Mouse (Mus musculus): ENCODE results near the gene Gm10642. TPM values are rescaled to one million over a fixed set of nuclear protein-coding genes. Genes with fewer than 3 reads are reported as not detected.

Gm10642 gene
- polyA plus RNA-seq, 1 experiment = 29.1 TPM

DNA sequence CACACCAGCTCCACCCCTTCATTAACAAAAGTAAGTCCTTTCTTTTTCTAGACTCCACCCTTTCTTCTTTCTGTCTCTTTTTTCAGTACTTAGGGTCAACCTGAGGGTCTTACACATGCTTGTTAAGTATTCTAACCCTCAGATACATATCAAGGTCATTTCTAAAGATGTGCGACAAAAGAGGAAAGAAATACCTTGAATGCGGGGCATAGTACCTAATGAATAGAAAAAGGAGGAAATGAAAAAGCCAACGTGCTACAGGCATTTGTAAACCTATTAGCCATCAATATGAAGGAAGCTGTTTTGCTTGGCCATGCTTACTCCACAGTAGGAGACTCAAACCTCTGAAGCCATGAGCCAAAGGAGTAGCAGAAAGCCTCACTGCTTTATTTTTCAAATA is 33.9 kb downstream of the Gm10642 start:
- peaks cover 11% of the 10 kb centered on the region for H3K36me3 ChIP-seq (replicated peaks; ENCODE audit: low read length)
- H3K27me3 ChIP-seq (replicated peaks) = no peaks in the 10 kb centered on the region
- no peak for TF ChIP-seq GATA1 (IDR thresholded peaks at IDR 0.05; ENCODE audit: borderline replicate concordance, low read length)
- no peak for TF ChIP-seq FLI1 (IDR thresholded peaks at IDR 0.05; ENCODE audit: low read length)
- H3K4me3 ChIP-seq (replicated peaks) = peak overlapping the region; percentile 47
- H3K9me3 ChIP-seq = no peaks in the 10 kb centered on the region
- H3K4me1 ChIP-seq = peaks cover 95% of the 10 kb centered on the region

DNA sequence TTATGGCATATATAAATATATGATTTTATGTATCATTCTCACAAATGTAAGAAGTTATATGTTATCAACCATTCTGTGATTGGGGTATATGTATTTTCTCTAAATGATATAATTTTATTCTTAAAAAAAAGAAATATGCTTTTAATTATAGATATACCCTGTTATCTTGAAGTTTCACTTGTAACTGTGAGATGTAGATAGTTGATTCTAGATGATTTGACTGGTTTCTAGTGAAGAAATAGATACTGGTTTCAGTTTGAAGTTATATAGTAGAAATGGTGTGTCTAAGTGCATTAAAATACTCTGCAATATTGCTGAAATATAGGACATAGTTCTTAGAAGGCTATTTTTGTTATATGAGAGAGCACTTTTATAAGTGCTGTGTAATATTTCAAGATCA is 34.5 kb downstream of the Gm10642 start:
- Histone ChIP-seq H3K27me3 (replicated peaks) (no peaks in the 10 kb centered on the region), H3K36me3 (replicated peaks; ENCODE audit: low read length) (peaks cover 12% of the 10 kb centered on the region), H3K9me3 (no peaks in the 10 kb centered on the region), H3K4me1 (peaks cover 95% of the 10 kb centered on the region), H3K4me3 (replicated peaks) (no peak overlapping the region)
- TF ChIP-seq FLI1 (IDR thresholded peaks at IDR 0.05; ENCODE audit: low read length) = no peak
- no peak for TF ChIP-seq GATA1 (IDR thresholded peaks at IDR 0.05; ENCODE audit: borderline replicate concordance, low read length)

DNA sequence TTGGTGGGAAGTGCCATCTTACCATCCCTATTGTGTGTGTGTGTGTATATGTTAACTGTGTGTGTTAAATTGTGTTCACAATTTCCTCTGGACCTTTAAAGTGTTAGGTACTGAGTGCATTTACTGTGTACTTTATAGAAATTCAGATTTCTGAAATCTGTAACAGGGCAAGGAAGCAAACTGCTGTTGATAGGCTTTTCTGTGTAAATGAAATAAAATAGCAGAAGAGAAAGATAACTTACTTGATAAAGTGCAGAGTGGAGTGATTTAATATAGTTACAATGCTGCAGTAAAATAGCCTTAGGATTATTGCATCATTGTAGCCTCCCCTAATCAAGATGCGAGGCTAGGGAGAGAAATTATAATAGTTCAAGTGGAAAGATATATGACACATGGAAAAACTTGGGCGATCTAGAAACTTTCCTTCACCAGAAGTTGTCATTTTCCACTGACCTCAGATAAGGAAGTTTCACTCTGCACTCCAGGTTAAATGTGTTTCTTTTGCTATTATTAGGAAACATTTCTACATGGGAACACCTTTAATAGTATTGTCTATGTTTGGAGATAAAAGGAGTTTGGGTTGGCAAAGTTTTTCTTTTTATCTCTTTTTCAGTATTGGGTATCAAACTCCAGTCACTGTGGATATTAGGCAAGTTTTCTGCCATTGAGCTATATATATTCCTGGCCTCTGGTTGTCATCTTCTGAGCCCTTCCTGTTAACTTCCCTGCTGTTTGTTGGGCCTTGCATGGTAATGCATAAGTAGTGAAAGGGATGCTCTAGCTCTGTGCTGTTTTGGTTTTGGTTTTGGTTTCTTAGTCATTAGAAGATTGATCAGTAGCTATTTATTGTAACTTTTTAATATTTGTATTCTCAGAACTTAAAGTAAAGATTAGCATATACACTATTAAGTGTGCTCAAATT is 36.0 kb downstream of the Gm10642 start:
- H3K4me1 ChIP-seq = peaks cover 94% of the 10 kb centered on the region
- no peak for TF ChIP-seq GATA1 (IDR thresholded peaks at IDR 0.05; ENCODE audit: borderline replicate concordance, low read length)
- no peak for TF ChIP-seq FLI1 (IDR thresholded peaks at IDR 0.05; ENCODE audit: low read length)
- H3K36me3 ChIP-seq (replicated peaks; ENCODE audit: low read length) = peaks cover 6% of the 10 kb centered on the region
- no peaks in the 10 kb centered on the region for H3K27me3 ChIP-seq (replicated peaks)
- H3K9me3 ChIP-seq = no peaks in the 10 kb centered on the region
- H3K4me3 ChIP-seq (replicated peaks) = peak overlapping the region; percentile 73

DNA sequence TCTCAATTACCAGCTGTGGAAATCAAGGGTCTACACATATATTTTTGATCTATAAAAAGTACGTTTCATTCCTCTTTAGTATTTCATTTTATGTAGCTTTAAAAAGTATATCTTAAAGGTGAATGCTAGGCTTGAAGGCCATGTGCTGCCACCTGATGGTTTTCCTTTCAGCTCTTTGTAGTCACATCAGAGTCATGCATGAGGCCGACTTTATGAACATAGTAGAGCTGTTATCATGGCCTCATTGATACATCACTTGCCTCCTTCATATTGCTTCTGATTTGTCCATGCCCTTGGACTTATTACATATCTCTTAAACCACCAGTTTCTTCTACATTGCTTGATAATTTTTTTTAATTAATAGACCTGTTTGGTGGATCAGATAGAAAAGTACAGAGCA is 39.7 kb downstream of the Gm10642 start:
- no peaks in the 10 kb centered on the region for H3K9me3 ChIP-seq
- no peak overlapping the region for H3K4me3 ChIP-seq (replicated peaks)
- peaks cover 24% of the 10 kb centered on the region for H3K36me3 ChIP-seq (replicated peaks; ENCODE audit: low read length)
- no peaks in the 10 kb centered on the region for H3K27me3 ChIP-seq (replicated peaks)
- peaks cover 88% of the 10 kb centered on the region for H3K4me1 ChIP-seq
- TF ChIP-seq GATA1 (IDR thresholded peaks at IDR 0.05; ENCODE audit: borderline replicate concordance, low read length) (no peak), FLI1 (IDR thresholded peaks at IDR 0.05; ENCODE audit: low read length) (no peak)

DNA sequence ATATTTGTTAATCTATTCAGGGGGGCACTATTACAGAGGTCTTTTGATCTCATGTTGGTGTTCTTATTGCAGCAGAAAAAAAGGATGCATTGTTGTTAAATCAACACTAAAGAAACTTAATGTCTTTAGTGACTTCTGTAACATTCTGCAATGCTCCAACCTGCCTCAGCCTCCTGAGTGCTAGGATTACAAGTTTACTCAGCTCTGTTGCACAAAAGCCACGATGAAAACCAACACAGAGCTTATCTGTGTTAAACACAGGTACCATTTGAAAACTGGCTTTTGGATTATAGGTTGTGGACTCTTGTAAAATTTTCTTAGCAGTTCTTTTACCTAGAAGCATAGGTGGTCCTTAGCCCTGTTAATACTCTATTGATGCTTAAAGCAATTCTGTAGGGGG is 42.0 kb downstream of the Gm10642 start:
- peaks cover 32% of the 10 kb centered on the region for H3K36me3 ChIP-seq (replicated peaks; ENCODE audit: low read length)
- H3K4me3 ChIP-seq (replicated peaks) = no peak overlapping the region
- peaks cover 68% of the 10 kb centered on the region for H3K4me1 ChIP-seq
- no peak for TF ChIP-seq FLI1 (IDR thresholded peaks at IDR 0.05; ENCODE audit: low read length)
- TF ChIP-seq GATA1 (IDR thresholded peaks at IDR 0.05; ENCODE audit: borderline replicate concordance, low read length) = no peak
- H3K9me3 ChIP-seq = no peaks in the 10 kb centered on the region
- no peaks in the 10 kb centered on the region for H3K27me3 ChIP-seq (replicated peaks)

DNA sequence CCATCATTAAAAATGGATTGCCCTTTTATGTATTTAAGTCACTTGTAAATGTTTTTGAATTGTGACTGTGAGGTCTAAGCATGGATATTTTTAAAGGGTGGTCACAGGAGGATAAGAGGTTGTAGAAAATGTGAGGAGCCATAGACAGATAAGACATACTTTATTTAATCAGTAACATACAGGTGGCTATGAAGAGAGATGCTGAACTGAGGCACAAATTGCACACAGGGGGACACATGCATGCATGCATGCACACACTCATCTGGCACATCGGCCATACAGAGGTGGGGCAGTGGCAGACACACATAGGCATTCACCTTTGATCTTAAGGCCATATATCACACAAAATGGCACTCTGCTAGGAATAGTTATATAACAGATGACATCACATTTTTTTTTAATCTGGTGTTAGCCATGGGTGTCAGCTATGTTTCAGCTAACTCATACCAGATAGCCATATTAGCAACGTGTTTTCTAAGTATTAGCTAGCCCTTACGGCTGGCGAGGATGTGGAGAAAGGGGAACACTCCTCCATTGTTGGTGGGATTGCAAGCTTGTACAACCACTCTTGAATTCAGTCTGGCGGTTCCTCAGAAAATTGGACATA is 47.6 kb downstream of the Gm10642 start:
- Histone ChIP-seq H3K4me3 (replicated peaks) (peak overlapping the region; percentile 50), H3K4me1 (peaks cover 41% of the 10 kb centered on the region)
- TF ChIP-seq FLI1 (IDR thresholded peaks at IDR 0.05; ENCODE audit: low read length) (no peak), GATA1 (IDR thresholded peaks at IDR 0.05; ENCODE audit: borderline replicate concordance, low read length) (no peak)

DNA sequence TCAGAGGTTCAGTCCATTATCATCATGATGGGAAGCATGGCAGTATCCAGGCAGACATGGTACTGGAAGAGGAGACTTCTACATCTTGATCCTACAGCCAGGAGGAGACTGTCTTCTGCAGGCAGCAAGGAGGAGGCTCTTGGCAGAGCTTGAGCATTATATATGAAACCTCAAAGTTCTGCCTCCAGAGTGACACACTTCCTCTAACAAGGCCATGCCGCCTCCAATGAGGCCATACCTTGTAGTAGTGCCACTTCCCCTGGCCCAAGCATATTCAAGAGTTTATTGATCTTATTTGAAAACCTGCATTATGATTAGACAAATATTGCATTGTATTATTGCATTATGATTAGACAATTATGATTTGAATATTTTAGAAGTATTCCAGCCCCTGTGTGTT is 50.4 kb downstream of the Gm10642 start:
- Histone ChIP-seq H3K27me3 (replicated peaks) (no peaks in the 10 kb centered on the region), H3K36me3 (replicated peaks; ENCODE audit: low read length) (peaks cover 85% of the 10 kb centered on the region), H3K4me3 (replicated peaks) (no peak overlapping the region), H3K9me3 (no peaks in the 10 kb centered on the region), H3K4me1 (peaks cover 41% of the 10 kb centered on the region)
- TF ChIP-seq GATA1 (IDR thresholded peaks at IDR 0.05; ENCODE audit: borderline replicate concordance, low read length) (no peak), FLI1 (IDR thresholded peaks at IDR 0.05; ENCODE audit: low read length) (no peak)

More for the DNA sequence above, 47.6 kb downstream of the Gm10642 start:
- Histone ChIP-seq H3K36me3 (replicated peaks; ENCODE audit: low read length) (peaks cover 65% of the 10 kb centered on the region), H3K27me3 (replicated peaks) (no peaks in the 10 kb centered on the region), H3K9me3 (no peaks in the 10 kb centered on the region)

Other genes with a start within 250 kb of the Gm10642 start
- 1.5 and 16.4 TPM in 2 replicates for gene Ccnb2, start 234.7 kb upstream of the Gm10642 start, polyA plus RNA-seq (2012; ENCODE audit: insufficient read depth, low replicate concordance)
- gene Rnf111, start 152.5 kb upstream of the Gm10642 start, polyA plus RNA-seq (2012; ENCODE audit: insufficient read depth, low replicate concordance) = 1.2 and 1.3 TPM in 2 replicates
- gene Sltm, start 113.5 kb upstream of the Gm10642 start, polyA plus RNA-seq (2012; ENCODE audit: insufficient read depth, low replicate concordance) = 8.8 and 14.3 TPM in 2 replicates
- 7.9 and 16.7 TPM in 2 replicates for gene Mindy2, start 923 bp downstream of the Gm10642 start, polyA plus RNA-seq (2012; ENCODE audit: insufficient read depth, low replicate concordance)
- gene Adam10, start 22.7 kb downstream of the Gm10642 start, polyA plus RNA-seq (2012; ENCODE audit: insufficient read depth, low replicate concordance) = 25.9 and 40.9 TPM in 2 replicates